Mouse (Mus musculus) lung, adult 2 months (tissue): ENCODE data around the gene Plekhg1. TPM values are rescaled to one million over a fixed set of nuclear protein-coding genes. Genes with fewer than 3 reads are reported as not detected.

Source experiments
- DNase-seq: peaks from one replicate; pipeline ENCODE4 v3.0.0; 2022
- H3K4me1 ChIP-seq: fragments of 200-500 bp; 2 replicates; pipeline ENCODE4 v1.6.1; 2011; ENCODE audit warnings: low read length; ENCODE audit not compliant: control insufficient read depth, insufficient read depth
- H3K4me3 ChIP-seq: fragments of 200-500 bp; replicated peaks from 2 replicates; pipeline ENCODE3; 2011; ENCODE audit warnings: low read depth, mild to moderate bottlenecking, control low read depth, low read length; ENCODE audit errors: extremely low read depth
- CTCF ChIP-seq: fragments of 200-500 bp; IDR thresholded peaks from 2 replicates; pipeline ENCODE4 v1.5.1; 2011; ENCODE audit warnings: mild to moderate bottlenecking, low read length, control low read depth; ENCODE audit not compliant: insufficient read depth
- POLR2A ChIP-seq: fragments of 200-500 bp; IDR thresholded peaks from 2 replicates; pipeline ENCODE4 v1.6.1; 2011; ENCODE audit warnings: low read depth, mild to moderate bottlenecking, control low read depth, low read length, borderline replicate concordance; ENCODE audit errors: extremely low read depth
- WGBS: fragments of 180-500 bp; shearing (Covaris S2); methylation state at CpG from one replicate; pipeline ENCODE4 v1.1.7; 2018; 5-methylcytosine and 5-hydroxymethylcytosine counted together
- polyA plus RNA-seq: library from polyadenylated mRNA; depleted of rRNA; stranded (reverse); fragments of >200 nt; gene quantifications from 2 replicates; pipeline ENCODE4 v1.2.3, GENCODE M21; 2012

Plekhg1 gene
- polyA plus RNA-seq, 1 experiment, result 8.6 TPM

DNA sequence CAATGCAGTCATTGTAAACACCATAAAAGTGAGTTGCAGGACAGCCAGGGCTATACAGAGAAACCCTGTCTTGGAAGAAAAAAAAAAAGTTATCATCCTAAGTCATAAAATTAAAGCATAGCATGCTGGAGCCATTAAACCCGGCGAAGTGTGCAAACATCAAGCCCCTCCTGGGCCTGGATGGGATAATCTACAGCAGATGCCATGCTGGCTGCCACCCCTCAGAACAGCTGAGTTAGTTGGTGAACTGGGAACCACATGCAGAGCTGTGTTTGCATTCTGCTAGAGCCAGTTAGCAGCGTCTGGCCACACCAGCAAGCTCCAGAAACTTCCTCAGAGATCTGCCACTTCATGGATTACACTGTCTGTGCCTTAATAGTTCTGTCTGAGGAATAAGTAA lies 3.1 kb upstream of the Plekhg1 start:
- no peak for TF ChIP-seq POLR2A
- TF ChIP-seq CTCF, result no peak
- Histone ChIP-seq H3K4me1 (no peaks in the 10 kb centered on the region; the same call in 1 of the 2 replicates), H3K4me3 (no peak overlapping the region)
- no peak for DNase-seq
- 78% methylated on average over 3 of the region's 3 CpGs for WGBS

GRCm38 (mm10) chr10:3740504-3741388 lies 582 bp downstream of the Plekhg1 start:
- Histone ChIP-seq H3K4me1 (peaks cover 3% of the 10 kb centered on the region; the same call in 1 of the 2 replicates), H3K4me3 (peak overlapping the region; percentile 84)
- 1% methylated on average over 41 of the region's 47 CpGs for WGBS
- peak; percentile 53 for DNase-seq
- TF ChIP-seq POLR2A (0 out of 2 replicates have a peak, but pooled peaks have one; percentile 0), CTCF (peak; percentile 66)

GRCm38 (mm10) chr10:3741791-3742190 lies 1.6 kb downstream of the Plekhg1 start:
- no peak for DNase-seq
- Histone ChIP-seq H3K4me1 (peaks cover 6% of the 10 kb centered on the region; the same call in 1 of the 2 replicates), H3K4me3 (peak overlapping the region; percentile 84)
- WGBS, result 20% methylated on average over 5 of the region's 5 CpGs
- TF ChIP-seq POLR2A (no peak), CTCF (no peak)

- TF ChIP-seq CTCF (no peak), POLR2A (no peak)
- no peak overlapping the region for H3K4me3 ChIP-seq
- DNase-seq, result no peak
- H3K4me1 ChIP-seq, result peaks cover 8% of the 10 kb centered on the region; the same call in 1 of the 2 replicates
- 42% methylated on average over 2 of the region's 2 CpGs for WGBS
Measured at GRCm38 (mm10) chr10:3743069-3743468, 2.9 kb downstream of the Plekhg1 start.

DNA sequence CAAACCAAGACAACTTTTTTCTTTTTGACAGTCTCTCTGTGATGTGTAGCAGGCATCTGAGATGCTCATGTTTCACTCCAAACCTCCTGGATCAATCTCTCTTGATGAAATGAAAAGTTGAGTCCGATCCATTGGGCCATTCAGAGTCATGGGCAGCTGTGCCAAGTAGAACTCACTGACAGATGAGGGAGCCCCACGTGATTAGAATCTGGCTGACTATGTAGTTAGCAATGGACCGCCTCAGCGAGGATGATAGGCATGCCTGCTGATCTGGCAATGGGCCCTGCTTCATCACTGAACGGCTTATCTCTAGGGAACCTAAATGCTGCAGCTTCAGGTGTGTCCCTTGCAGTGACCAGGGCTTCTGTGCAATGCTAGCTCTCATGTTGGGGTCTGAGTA lies 3.7 kb downstream of the Plekhg1 start:
- Histone ChIP-seq H3K4me3 (no peak overlapping the region), H3K4me1 (peaks cover 8% of the 10 kb centered on the region; the same call in 1 of the 2 replicates)
- DNase-seq, result no peak
- no peak for TF ChIP-seq POLR2A
- TF ChIP-seq CTCF, result no peak
- WGBS, result 52% methylated on average over 5 of the region's 5 CpGs

- peaks cover 8% of the 10 kb centered on the region; the same call in 1 of the 2 replicates for H3K4me1 ChIP-seq
- TF ChIP-seq CTCF (no peak), POLR2A (no peak)
- DNase-seq, result no peak
- no peak overlapping the region for H3K4me3 ChIP-seq
- WGBS, result 42% methylated on average over 3 of the region's 3 CpGs
Measured at GRCm38 (mm10) chr10:3746794-3747518, 6.8 kb downstream of the Plekhg1 start.

DNA sequence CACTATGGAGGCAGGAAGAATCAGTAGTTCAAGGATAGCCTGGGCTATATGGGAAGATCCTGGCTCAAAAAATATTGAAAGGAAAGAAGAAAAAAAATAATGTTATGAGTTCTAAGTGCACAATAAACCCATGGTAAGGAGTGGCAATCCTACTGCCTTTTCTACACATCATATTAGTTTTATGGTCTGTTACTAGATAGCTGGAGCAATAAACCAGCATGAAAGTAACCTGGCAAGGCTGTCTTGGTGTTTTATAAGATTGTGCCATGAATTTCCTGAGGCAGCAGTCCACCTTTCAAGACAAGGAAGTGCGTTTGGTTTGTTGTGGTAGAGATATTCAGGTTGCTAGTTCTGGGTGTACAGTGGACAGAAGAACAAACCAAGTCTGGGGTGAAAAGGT lies 9.4 kb downstream of the Plekhg1 start:
- Histone ChIP-seq H3K4me3 (no peak overlapping the region), H3K4me1 (peaks cover 6% of the 10 kb centered on the region; the same call in 1 of the 2 replicates)
- TF ChIP-seq POLR2A, result no peak
- TF ChIP-seq CTCF, result no peak
- WGBS, result 67% methylated on average over 1 of the region's 1 CpGs
- DNase-seq, result no peak

- 64% methylated on average over 5 of the region's 5 CpGs for WGBS
- no peak for TF ChIP-seq POLR2A
- no peak for TF ChIP-seq CTCF
- DNase-seq, result no peak
- H3K4me1 ChIP-seq, result peaks cover 8% of the 10 kb centered on the region
- H3K4me3 ChIP-seq, result no peak overlapping the region
Measured at GRCm38 (mm10) chr10:3761992-3762391, 21.8 kb downstream of the Plekhg1 start.

DNA sequence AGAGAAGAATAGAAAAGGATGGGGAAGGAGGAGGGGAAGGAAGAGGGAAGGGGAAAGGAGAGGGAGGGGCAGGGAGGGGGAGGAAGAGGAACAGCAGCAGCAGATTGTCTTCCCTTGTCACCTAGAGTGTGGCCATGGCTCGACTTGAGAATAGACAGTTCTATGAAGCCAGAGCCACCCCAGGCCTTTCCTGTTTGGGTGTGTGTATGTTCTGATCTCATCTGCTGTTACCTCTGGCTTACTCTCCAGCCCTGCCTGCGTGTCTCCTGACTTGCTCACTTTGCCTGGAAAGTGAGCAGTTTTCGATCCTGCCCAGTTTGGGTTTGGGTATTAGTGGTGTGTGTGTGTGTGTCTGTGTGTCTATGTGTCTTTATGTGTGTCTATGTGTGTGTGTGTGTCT lies 23.0 kb downstream of the Plekhg1 start:
- no peak for TF ChIP-seq CTCF
- peaks cover 8% of the 10 kb centered on the region for H3K4me1 ChIP-seq
- H3K4me3 ChIP-seq, result no peak overlapping the region
- 46% methylated on average over 3 of the region's 3 CpGs for WGBS
- no peak for DNase-seq

- TF ChIP-seq CTCF, result no peak
- TF ChIP-seq POLR2A, result no peak
- WGBS, result 52% methylated on average over 5 of the region's 5 CpGs
- no peak for DNase-seq
- Histone ChIP-seq H3K4me1 (peaks cover 6% of the 10 kb centered on the region), H3K4me3 (no peak overlapping the region)
Measured at GRCm38 (mm10) chr10:3769131-3769530, 29.0 kb downstream of the Plekhg1 start.

DNA sequence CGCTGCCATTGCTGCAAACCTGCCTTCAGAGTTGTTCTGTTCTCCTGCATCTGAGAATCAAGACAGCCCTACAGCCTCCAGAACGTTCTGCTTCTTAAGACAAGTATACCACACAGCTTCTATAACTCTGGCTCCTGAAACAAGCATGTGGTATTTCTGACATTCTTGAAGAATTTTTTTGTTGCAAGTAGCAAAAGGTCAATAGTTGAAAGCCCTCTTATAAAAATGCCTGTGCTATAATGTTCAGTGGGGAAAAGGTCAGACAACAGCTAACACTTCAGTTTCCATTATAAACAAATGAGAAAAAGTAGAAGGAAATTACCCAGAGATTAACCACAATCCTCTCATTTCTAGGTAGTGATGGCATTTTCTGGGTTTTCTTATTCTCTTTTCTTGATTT lies 34.2 kb downstream of the Plekhg1 start:
- DNase-seq, result no peak
- Histone ChIP-seq H3K4me1 (peaks cover 2% of the 10 kb centered on the region; the same call in 1 of the 2 replicates), H3K4me3 (no peak overlapping the region)
- no peak for TF ChIP-seq POLR2A
- TF ChIP-seq CTCF, result no peak
- WGBS, result 74% methylated on average over 2 of the region's 2 CpGs
